Mouse (Mus musculus) testis, postnatal 10 days (tissue): ENCODE results near the gene Rp9.
"Not testable (repeated sequence)": the region's sequence is repeated elsewhere in the genome, so short reads cannot be mapped to it uniquely, and the experiment has no call there.

Experiments used
- DNase-seq: peaks from one replicate; pipeline ENCODE4 v3.0.0; 2021; ENCODE audit warnings: low spot score

Gene Rp9

DNA sequence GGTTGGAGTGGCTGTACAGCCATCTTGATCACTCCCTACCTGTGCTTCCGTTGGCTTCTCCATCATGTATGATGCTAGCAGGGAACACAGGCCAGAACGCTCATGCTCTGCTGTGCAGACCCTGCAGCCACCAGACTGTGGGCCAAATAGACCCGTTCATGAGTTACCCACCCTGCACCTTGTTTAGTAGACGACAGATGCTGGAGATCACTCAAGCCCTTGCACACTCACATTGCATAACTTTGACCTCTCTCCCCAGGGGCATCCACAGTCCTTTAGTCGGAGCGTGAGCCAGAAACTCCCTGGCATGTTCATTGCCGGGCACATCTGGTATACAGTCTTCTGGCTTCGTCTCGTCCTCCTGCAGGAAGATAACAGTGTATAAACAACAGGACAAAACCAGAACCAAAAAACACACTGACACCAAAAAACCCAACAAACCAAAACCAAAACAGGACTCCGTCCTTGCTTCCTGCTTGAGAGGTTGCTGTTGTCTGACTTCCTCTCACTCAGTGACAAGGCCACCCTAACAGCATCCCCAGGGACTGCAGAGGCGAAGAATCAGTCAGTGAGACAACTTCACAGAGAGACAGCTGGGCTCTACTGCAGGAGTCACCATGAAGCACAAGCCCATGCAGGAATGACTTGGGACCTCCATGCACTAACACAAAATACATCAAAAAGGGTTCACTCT, 12.3 kb downstream of the Rp9 start:
- DNase-seq, result no peak

DNA sequence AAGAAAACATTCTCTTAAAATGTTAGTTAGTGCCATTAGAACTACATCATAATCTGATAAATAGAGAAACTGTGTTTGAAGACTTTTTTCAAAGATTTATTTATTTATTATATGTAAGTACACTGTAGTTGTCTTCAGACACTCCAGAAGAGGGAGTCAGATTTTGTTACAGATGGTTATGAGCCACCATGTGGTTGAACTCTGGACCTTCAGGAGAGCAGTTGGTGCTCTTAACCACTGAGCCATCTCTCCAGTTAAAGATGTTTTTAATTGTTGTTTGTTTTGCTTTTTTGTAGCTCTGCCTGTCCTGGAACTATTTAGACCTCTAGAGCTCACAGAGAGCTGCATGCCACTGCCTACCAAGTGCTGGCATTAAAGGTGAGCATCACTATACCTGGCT, 14.5 kb downstream of the Rp9 start:
- no peak for DNase-seq

DNA sequence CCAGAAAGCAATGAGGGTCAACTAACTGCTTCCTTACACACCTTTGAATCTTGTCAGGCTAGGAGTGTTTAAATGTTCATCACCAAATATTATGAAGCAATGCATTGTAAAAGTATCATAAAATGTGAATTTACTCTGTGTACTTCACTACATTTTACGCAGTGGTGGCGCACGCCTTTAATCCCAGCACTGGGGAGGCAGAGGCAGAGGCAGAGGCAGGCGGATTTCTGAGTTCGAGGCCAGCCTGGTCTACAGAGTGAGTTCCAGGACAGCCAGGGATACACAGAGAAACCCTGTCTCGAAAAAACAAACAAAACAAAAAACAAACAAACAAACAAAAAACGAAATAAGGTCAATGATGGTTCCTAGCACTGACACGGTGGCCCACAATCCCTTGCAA, 15.6 kb downstream of the Rp9 start, which contains the start of gene Gm17545:
TSS of gene Gm17545 (plus strand) at position 301 of the 400 bp plus-strand sequence.
- not testable (repeated sequence) for DNase-seq

DNA sequence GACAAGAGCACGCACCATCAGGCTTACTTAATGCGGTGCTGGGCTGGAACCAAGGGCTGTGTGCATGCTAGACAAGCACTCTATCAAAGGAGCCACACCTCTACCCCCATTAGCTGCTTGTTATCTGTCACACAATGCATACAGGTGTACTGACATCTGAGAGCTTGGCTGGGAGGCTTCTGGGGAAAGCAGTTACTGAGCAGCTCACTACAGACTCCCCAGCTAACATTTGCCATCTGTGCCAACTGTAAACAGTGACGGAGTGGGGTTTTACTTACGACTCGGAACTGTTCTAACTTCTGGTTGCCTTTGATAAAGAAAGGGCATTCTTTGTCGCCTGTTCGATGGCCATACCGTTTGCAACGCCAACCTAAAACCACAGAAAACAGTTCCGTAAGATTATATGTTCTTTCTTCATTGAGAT, 16.0 kb downstream of the Rp9 start:
- no peak for DNase-seq

DNA sequence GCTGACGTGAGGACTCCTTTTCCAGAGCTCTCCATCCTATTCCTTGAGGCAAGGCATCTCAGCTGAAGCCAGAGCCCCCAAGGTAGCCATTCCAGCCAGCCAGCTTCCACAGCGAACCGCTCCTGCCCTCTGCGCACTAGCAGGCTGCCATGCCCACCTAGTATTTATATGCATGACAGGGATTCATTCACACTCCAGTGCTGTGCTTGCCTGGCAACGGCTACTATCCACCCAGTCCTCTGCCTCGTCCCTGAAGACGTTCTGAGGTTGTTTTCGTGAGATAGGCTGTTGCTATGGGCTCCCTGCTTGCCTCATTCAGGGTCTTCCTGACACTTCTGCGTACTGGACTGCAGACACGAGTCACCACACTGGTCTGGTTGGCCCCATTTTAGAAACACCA, 16.8 kb downstream of the Rp9 start:
- no peak for DNase-seq

DNA sequence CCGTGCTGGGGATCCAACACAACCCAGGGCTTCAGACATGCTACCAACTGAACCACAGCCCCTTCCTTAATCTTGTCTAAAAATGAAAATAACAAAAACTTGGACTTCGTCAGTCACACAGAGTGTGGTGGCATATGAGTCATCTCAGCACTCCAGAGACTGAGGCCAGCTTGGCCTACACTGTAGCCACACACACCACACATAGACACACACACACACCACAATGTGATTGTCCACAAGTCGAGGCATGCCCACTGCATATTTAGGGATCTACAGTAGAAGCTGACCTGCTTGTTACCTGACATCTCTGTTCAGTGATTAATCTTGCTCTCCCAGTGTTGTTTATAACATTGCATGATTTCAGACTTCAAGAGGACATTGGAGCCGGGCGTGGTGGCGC, 20.3 kb downstream of the Rp9 start:
- no peak for DNase-seq

DNA sequence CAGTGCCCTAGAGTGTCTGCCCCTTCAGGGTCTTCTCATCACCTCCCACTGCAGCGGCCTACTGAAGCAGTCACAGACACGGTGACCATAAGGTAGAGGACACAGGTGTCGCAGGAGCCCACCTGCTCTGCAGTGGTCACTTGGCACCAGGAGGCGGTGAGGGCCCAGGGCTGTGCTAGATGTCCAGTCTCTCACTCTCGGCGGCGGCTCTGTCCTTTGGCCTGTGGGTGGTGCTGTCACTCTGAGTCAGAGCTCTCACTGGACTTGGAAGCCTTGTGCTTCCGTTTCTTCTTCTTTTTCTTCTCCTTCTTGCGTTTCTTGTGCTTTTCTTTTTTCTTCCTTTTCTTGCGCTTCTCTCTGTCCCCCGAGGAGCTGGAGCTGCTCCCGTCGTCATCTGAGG, 21.1 kb downstream of the Rp9 start:
- peak; percentile 50 for DNase-seq

DNA sequence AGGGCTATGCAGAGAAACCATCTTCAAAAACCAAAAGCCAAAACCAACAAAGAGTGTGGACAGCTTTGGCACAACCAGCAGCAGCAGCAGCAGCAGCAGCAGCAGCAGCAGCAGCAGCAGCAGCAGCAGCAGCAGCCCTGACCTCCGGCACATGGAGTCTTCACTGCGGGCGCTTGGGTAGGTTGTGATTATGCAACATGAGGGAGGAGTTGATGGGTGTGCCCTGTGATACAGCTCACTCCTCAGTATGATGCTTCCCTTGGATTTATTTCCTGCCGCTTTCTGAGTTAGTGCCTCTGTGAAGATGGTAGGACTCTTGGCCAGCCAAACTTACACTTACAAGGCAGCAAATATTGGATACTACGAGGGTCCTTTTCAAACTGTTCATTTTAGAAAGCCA, 22.3 kb downstream of the Rp9 start:
- no peak for DNase-seq

DNA sequence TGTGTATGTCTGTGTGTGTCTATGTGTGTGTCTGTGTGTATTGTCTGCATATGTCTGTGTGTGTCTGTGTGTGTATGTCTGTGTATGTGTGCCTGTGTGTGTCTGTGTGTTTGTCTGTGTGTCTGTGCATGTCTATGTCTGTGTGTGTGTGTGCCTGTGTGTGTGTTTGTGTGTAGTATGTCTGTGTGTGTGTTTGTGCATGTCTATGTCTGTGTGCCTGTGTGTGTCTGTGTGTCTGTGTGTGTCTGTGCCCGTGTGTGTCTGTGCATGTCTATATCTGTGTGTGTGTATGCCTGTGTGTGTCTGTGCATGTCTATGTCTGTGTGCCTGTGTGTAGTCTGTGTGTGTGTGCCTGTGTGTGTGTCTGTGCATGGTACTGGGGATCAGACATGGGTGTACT, 24.4 kb downstream of the Rp9 start:
- DNase-seq, result no peak

DNA sequence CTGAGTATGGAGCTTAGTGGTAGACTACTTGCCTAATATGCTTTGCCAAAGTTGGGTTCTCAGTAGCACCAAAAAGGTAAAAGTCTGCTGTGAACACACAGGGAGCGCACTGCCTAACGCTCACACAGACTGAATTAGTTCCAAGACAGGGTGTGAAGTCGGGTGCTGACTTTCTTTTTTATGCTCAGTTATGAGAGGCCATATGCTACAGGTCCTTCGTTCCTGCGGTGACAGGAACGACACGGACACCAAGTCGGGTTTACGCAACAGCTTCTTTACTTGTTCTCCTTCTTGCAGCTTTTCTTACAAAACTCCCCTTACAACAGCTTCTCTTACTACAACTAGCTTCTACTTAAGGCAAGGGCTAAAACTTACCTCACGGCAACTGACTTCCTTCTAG, 26.4 kb downstream of the Rp9 start:
- DNase-seq, result no peak

GRCm38 (mm10) chr9:22438826-22439225, 30.7 kb downstream of the Rp9 start:
- no peak for DNase-seq

DNA sequence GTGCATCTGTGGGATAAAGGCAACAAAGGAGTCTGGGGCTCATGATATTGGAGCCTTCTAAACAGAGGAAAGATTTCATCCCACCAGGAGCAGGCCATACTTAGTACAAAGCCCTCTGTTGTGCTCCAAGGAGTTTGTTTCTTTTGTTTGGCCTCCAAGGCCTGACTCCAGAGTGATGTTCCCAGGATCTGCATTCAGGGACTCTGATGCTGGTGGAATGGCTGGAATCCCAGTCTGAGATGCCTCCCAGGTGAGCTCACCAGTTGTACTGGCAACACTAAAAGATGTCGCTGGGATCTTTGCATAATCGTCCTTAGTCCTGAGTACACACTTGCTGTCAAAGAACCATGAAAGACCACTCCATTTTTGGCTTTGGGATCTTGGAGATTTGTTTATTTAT, 35.4 kb downstream of the Rp9 start:
- DNase-seq, result no peak

GRCm38 (mm10) chr9:22433221-22433620, 36.3 kb downstream of the Rp9 start:
- DNase-seq, result no peak

- DNase-seq, result no peak
Measured at GRCm38 (mm10) chr9:22430315-22430840, 39.2 kb downstream of the Rp9 start.

DNA sequence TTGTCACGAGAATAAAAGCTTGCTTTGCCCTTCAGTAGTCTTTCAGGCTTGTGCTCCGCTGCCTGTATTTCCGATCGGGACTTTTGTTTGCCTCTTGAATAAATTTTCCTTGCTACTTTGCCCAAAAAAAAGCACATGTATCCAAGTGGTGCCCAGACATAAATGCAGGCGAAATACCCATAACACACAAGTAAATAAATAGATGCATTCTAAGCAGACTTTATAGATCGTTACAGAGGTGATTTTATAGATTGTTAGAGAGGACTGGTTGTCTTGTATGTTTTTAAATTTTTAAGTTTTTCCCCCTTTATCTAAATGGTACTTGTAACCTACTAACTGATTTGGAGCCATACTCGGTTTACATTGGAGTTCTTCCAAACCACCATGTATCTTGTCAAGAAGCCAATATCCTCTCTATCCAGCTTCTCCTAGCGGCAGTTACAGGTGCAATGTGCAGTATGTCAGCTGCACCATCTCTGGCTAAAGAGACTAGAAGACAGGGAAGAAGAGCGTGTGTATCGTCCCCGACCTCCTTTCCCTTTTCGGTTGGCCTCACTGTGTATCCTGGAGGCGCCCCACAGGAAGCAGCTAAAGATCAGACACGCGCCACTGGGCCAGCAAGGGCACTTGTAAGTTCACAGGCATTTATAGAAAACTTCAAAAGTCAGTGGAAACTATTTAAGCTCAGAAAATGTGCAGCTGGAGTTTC, 39.9 kb downstream of the Rp9 start:
- DNase-seq, result no peak

GRCm38 (mm10) chr9:22428666-22429410, 40.7 kb downstream of the Rp9 start:
- no peak for DNase-seq

GRCm38 (mm10) chr9:22428028-22428665, 41.4 kb downstream of the Rp9 start:
- no peak for DNase-seq

- DNase-seq, result no peak
Measured at GRCm38 (mm10) chr9:22424719-22425118, 44.8 kb downstream of the Rp9 start.

DNA sequence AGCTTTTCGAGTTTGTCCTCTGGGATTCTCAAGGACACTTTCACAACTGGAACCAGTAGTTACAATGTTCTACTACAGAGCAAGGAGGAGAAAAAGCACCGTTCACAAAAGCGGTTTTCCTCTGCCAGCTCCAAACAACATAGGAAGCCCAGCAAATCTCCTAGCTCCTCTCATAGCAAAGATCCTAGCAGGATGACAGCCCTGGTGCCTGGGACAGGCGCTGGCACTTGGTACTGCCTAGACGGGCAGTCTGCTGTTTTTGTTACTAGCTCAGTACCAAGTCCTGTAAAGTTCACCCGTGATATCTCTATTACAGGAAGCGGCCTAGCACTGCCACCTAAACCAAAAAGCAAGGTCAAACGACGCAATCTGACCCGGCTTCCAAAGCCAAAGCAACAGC, 45.3 kb downstream of the Rp9 start:
- DNase-seq, result no peak

- no peak for DNase-seq
Measured at GRCm38 (mm10) chr9:22423507-22423906, 46.0 kb downstream of the Rp9 start.

- DNase-seq, result no peak
Measured at GRCm38 (mm10) chr9:22422559-22422958, 47.0 kb downstream of the Rp9 start.

DNA sequence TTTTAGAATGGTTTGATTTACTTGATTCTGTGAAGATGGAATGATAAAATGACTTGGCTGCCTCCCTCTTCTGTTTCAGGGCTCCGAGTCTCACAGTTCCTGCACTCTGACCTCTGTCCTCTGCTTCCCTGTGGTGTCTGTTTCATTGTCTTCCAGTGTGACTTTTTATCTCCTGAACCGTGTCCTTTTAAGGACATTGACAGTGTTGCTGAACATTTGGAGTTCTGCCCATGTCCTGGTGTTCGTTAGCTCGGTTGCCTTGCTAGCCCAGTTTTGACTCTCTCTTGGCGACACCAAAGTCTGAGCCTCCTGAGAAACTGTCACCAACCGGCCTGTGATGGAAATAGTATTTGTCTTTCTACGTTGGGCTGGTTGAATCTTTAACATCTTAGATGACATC, 49.1 kb downstream of the Rp9 start:
- DNase-seq, result no peak
